Mouse (Mus musculus) CH12.LX (cell line): Measurements from ENCODE around the gene Rnf144b.

ENCODE experiments used
- CTCF ChIP-seq, 2 experiments: IDR thresholded peaks in 1 of 2; conservative IDR thresholded peaks in 1 of 2; 2 replicates each; pipeline ENCODE4 v1.5.1; 2011 to 2012; ENCODE audit warnings: low read depth in 2 of 2, low read length in 2 of 2, improper control_type of control experiment in 1 of 2, inconsistent platforms in 1 of 2, mild to moderate bottlenecking in 1 of 2, moderate library complexity in 1 of 2
- EP300 ChIP-seq: IDR thresholded peaks from 2 replicates; pipeline ENCODE4 v1.6.1; 2011; ENCODE audit warnings: low read length, improper control_type of control experiment
- GABPA ChIP-seq: IDR thresholded peaks from 2 replicates; pipeline ENCODE4 v1.6.1; 2012; ENCODE audit warnings: low read depth, low read length, improper control_type of control experiment, inconsistent platforms; ENCODE audit not compliant: insufficient replicate concordance
- IRF4 ChIP-seq: IDR thresholded peaks from 2 replicates; pipeline ENCODE4 v1.6.1; 2014; ENCODE audit warnings: low read depth, mild to moderate bottlenecking, inconsistent platforms, low read length, improper control_type of control experiment
- MXI1 ChIP-seq: IDR thresholded peaks from 2 replicates; pipeline ENCODE4 v1.6.1; 2011; ENCODE audit warnings: mild to moderate bottlenecking, low read depth, low read length, improper control_type of control experiment
- MYC ChIP-seq: IDR thresholded peaks from 2 replicates; pipeline ENCODE4 v1.6.1; 2011; ENCODE audit warnings: low read depth, mild to moderate bottlenecking, improper control_type of control experiment, low read length
- PAX5 ChIP-seq: IDR thresholded peaks from 2 replicates; pipeline ENCODE4 v1.6.1; 2012; ENCODE audit warnings: low read length, inconsistent platforms, mixed read lengths
- POLR2A ChIP-seq: IDR thresholded peaks from 2 replicates; pipeline ENCODE4 v1.6.1; 2011; ENCODE audit warnings: low read depth, mild to moderate bottlenecking, improper control_type of control experiment, low read length
- SIN3A ChIP-seq: IDR thresholded peaks from 2 replicates; pipeline ENCODE4 v1.6.1; 2012; ENCODE audit warnings: low read length, improper control_type of control experiment, inconsistent platforms
- USF1 ChIP-seq: IDR thresholded peaks from 2 replicates; pipeline ENCODE4 v1.6.1; 2014; ENCODE audit warnings: low read depth, mild to moderate bottlenecking, inconsistent platforms, low read length, improper control_type of control experiment
- USF2 ChIP-seq: conservative IDR thresholded peaks from 2 replicates; pipeline ENCODE4 v1.6.1; 2011; ENCODE audit warnings: low read depth, low read length, improper control_type of control experiment

DNA sequence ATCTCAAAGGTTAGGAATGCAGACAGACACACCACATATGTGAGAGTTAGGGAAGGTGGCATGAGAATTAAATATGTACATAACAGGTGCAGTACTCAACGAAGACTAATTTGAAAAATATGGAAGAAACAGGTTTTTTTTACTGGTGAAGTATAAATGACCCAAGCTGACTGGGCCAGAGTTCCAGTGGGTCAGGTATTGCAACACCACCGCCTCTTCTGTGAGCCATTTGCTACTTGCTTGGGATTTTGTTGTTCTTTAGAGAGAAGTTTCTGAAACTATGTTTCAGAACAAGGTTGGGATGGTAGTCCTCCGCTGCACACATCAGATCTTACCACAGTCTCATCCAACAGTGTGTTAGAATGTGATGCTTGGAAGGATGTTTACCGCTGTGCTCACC is 65.4 kb downstream of the Rnf144b start:
- TF ChIP-seq USF1 (no peak), USF2 (no peak), EP300 (no peak), CTCF (conservative IDR thresholded peaks at IDR 0.05 in 1 of 2, IDR thresholded peaks at IDR 0.05 in 1 of 2; ENCODE audit: low read depth in 2 of 2, low read length in 2 of 2) (no peak), PAX5 (no peak), GABPA (no peak), SIN3A (no peak), MXI1 (no peak), POLR2A (no peak), MYC (no peak), IRF4 (no peak)
